Mouse (Mus musculus) T-cell, adult 2 months (primary cell): Measurements from ENCODE around the gene Ubash3a.

ENCODE experiments used
- DNase-seq: peaks from one replicate; pipeline ENCODE4 v3.0.0; 2022; ENCODE audit warnings: low spot score

The Ubash3a gene

GRCm38 (mm10) chr17:31216068-31216955 is 8.6 kb downstream of the Ubash3a start:
- DNase-seq: no peak

- DNase-seq: no peak
Observed at GRCm38 (mm10) chr17:31222810-31223310, 15.2 kb downstream of the Ubash3a start.

GRCm38 (mm10) chr17:31223835-31224234 is 16.2 kb downstream of the Ubash3a start:
- peak; percentile 65 for DNase-seq

- DNase-seq: no peak
Observed at GRCm38 (mm10) chr17:31224591-31224990, 16.9 kb downstream of the Ubash3a start.

- no peak for DNase-seq
Observed at GRCm38 (mm10) chr17:31226368-31226767, 18.7 kb downstream of the Ubash3a start.

GRCm38 (mm10) chr17:31226931-31227330 is 19.3 kb downstream of the Ubash3a start:
- no peak for DNase-seq

GRCm38 (mm10) chr17:31231780-31232179 is 24.1 kb downstream of the Ubash3a start:
- no peak for DNase-seq

- no peak for DNase-seq
Observed at GRCm38 (mm10) chr17:31232251-31233010, 24.8 kb downstream of the Ubash3a start.

GRCm38 (mm10) chr17:31235915-31236314 is 28.2 kb downstream of the Ubash3a start:
- DNase-seq: no peak

GRCm38 (mm10) chr17:31238234-31239020 is 30.8 kb downstream of the Ubash3a start:
- no peak for DNase-seq

GRCm38 (mm10) chr17:31241156-31241555 is 33.5 kb downstream of the Ubash3a start:
- DNase-seq: no peak

- peak; percentile 45 for DNase-seq
Observed at GRCm38 (mm10) chr17:31242764-31243163, 35.1 kb downstream of the Ubash3a start.

GRCm38 (mm10) chr17:31245321-31245720 is 37.6 kb downstream of the Ubash3a start:
- no peak for DNase-seq

- DNase-seq: no peak
Observed at GRCm38 (mm10) chr17:31247144-31247543, 39.5 kb downstream of the Ubash3a start.

- DNase-seq: no peak
Observed at GRCm38 (mm10) chr17:31253951-31254350, 46.3 kb downstream of the Ubash3a start.

GRCm38 (mm10) chr17:31254463-31254931 is 46.8 kb downstream of the Ubash3a start:
- peak; percentile 64 for DNase-seq

GRCm38 (mm10) chr17:31257149-31257548 is 49.5 kb downstream of the Ubash3a start:
- no peak for DNase-seq

- no peak for DNase-seq
Observed at GRCm38 (mm10) chr17:31257898-31258297, 50.2 kb downstream of the Ubash3a start.

- no peak for DNase-seq
Observed at GRCm38 (mm10) chr17:31258310-31258865, 50.7 kb downstream of the Ubash3a start.

- no peak for DNase-seq
Observed at GRCm38 (mm10) chr17:31259145-31259544, 51.5 kb downstream of the Ubash3a start.

GRCm38 (mm10) chr17:31259825-31260224 is 52.2 kb downstream of the Ubash3a start:
- DNase-seq: no peak

- no peak for DNase-seq
Observed at GRCm38 (mm10) chr17:31260430-31260829, 52.8 kb downstream of the Ubash3a start.
